Mouse (Mus musculus): ENCODE measurements around the gene Iqcc.

DNA sequence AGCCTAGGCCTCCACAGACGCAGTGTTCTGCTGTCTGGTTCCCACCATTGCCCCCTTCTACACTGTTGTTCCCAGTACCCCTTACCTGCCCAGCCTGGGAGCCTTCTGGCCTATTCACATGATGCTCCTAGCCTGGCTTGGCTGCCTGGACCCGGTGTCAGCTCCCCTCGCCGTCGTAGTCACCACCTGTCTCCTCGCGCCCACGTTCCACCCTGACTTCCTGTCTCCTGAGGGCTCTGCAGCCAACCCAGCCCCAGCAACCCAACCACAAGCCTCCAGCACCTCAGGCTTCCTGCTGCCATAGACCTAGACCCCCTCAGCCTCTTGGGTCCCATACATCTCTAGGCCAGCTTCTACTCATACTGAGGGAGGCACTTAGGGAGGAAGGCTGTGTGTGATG lies 45.5 kb downstream of the Iqcc start, which contains the start of gene Lck:
- TF ChIP-seq CTCF (IDR thresholded peaks at IDR 0.05; ENCODE audit: low read depth) (no peak), EP300 (optimal IDR thresholded peaks at IDR 0.05) (no peak)
